Mouse (Mus musculus): ENCODE measurements at regions not wholly inside any gene's neighbourhood (a gene's known extent, or its start where the extent isn't known, plus 50 kb on each side); places are given as distances from the start of the nearest gene placed in this dataset.
A peak's percentile ranks its signal among the peaks of the same experiment; 100 is the strongest.
"Not testable (repeated sequence)": the region's sequence is repeated elsewhere in the genome, so short reads cannot be mapped to it uniquely, and the experiment has no call there.

DNA sequence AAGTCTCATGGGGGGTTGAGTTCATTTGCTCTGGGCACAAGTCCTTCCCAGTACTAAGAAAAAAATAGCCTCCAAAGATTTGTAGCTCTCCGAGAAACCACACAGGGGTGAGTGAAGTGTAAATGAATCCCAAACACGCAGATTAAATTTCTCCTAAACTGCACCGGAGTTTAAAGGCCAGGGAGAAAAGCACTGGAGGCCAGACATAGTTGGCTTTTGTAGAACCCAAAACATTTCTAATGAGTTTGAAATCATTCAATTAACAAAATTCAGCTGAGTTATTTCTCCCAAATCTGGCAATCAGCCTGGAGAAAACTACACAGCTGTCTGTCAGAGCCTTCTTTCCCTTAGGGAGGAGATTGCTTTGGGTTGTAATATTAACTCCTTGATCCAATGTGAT, 166.2 kb upstream of the Cdkn3 start:
- no peak for DNase-seq (ENCODE audit: low read depth)

DNA sequence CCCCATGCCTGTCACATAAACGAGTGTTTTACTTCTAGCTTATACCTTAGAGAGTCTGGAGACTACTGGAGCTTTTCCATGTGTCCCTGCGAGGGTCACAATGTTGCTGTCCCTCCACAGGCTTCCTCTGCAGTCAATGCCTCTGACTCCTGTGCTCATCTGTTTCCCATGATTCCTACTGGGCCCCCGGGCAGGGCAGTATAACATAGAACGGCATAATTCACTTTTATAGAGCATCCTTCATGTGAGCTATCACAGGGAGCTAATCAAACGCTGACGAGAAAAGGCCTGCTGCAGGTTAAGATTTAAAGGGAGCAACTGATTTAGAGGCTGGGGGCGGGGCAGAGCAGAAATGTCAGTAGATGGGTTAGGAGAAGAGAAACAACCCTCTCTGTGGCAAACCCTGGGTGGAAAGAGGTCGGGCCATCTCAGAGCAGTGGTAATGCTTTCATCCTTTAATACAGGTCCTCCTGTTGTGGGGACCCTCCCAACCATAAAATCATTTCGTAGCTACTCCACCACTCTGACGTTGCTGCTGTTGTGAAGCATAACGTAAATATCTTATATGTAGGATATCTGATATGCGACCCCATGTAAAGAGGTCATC, 168.5 kb upstream of the Cdkn3 start:
- DNase-seq (ENCODE audit: low read depth) = no peak

DNA sequence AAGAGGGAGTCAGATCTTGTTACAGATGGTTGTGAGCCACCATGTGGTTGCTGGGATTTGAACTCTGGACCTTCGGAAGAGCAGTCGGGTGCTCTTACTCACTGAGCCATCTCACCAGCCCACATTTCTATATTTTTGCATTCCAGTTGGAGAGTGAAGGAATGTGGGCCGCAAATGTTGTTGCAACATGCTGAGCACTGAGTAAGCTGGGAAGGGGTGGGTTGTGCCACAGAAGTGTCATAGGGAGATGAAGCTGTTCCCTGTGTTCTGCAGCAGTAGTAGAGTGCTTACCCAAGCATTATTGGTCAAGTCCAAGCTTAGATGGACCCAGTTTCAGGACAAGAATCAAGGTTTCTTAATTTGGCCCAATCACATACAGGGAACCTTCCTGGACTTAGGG, 169.1 kb upstream of the Cdkn3 start:
- DNase-seq (ENCODE audit: low read depth) = no peak

DNA sequence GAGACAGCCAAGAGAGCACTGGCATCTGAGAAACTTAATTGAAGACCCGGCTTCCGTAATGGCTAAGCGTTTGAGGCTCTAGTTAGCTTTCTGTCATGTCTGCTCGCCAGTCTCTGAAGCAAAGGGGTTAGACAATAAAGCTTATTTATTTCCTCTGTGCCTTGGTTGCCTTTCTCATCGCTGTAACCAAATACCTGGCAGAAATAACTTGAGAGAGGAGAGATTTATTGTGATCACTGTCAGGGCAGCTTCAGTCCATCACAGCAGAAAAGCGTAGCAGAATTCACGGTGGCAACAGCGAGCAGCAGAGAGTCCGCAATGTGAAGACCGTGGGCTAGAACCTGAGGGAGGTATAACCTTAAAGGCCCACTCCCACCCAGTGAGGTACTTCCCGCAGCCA, 174.2 kb upstream of the Cdkn3 start:
- DNase-seq (ENCODE audit: low read depth) = no peak

DNA sequence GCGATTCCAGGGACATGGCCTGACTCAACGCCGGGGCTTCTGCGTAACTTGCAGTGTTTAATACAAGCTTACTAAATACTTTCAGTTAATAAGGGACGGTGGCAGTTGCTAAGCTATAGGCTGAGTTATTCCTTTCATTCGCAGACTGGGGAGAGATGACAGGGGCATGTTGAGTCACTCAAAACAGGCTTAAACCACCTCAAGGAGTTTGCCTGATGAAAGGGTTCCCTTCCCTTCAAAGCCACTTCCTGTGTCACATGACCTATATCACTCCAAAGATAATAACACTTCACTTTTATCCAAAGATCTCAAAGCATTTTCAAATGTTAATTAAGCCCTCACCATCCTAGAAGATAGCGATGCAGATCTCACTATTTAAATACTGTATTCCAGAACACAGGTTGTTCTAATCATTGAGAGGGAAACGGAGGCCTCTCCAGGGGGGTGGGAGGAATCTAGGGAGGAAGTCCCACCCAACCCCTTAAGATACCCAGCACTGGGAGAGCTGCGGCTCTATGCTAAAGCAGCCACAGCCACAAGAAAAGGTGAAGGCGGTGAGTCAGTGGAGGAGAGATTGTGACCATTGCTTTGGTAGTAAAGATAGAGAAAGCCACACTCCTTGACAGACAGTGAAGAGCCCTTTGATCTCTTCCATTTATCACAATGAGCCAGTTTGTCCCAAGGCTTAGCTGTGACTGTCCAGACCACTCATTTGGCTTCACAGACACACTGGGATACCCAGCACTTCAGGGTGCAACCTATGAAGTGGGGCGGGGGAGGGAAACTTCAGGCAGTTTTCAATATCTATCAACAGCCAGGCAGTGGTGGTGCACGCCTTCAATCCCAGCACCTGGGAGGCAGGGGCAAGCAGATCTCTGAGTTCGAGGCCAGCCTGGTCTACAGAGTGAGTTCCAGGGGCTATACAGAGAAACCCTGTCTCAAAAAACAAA, 182.0 kb upstream of the Cdkn3 start:
- no peak for DNase-seq (ENCODE audit: low read depth)

DNA sequence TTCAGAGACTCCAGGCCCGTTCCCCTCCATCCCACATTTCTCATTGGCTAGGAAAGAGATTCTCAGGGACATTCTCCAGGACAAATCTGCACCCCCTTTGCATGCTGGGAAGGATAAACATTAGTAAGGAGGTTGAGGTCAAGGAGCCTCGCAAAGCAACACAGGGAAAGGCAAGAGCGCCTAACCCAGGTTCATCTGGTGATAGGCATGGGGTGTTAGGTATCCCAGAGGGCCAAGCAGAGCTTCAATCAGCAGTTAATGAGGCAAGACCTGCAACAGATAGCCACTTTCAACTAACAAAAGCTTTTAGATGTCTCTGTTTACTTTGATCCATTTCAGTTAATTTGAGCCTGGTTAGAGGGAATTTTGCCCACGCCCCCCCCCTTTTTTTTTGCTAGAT, 184.5 kb upstream of the Cdkn3 start:
- DNase-seq (ENCODE audit: low read depth) = no peak

DNA sequence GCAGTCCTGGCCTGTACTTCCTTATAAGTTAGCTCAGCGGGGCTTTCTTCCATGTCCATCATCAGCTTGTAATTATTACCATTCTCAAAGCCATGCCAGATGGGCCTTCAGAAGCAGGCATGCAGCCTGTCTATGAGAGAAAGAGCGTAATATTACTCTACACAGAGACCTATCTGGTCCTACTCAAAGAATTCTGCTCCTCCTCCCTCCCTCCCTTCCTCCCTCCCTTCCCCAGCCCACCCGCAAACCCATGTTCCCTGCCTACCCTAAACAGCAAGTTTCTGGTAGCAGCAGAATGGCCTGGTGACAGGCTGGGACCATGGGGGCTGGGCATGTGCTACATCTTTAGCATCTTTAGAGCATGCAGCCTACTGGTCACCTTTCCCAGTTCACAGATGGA, 184.9 kb upstream of the Cdkn3 start:
- no peak for DNase-seq (ENCODE audit: low read depth)

DNA sequence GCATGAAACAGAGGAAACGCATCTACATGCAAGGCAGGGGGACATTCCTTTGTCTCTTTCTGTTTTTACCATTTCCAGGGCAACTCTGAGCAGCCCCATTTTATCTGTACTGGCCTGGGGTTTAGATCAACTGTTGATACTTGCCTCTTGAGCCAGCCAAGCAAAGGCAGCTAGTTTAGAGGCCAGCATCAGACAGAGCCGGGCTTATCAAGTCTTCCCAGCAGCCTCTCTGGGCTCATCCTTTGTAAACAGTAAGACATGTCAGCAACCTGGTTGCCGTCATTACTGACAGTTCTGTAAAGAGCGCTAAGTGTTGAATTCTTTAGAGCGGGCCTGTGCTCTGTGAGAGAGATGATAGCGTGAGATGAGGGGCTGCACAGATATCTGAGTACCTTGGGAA, 182.9 kb upstream of the Bmp4 start:
- DNase-seq (ENCODE audit: low read depth) = no peak

DNA sequence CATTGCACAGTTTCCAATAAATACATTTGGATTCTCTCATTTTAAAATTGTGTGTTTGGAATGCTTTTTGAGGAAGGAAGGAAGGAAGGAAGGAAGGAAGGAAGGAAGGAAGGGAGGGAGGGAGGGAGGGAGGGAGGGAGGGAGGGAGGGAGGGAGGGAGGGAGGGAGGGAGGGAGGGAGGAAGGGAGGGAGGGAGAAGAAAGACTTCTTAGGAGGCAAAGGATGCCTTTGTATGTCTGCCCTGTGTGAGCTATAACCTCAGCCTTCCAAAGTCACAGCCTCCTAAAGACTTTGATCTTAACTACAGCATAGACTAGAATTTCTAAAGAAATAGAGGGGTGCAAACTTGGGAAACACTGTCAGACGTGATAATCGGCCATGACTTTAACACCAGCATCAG, 182.5 kb upstream of the Bmp4 start:
- DNase-seq (ENCODE audit: low read depth) = not testable (repeated sequence)

DNA sequence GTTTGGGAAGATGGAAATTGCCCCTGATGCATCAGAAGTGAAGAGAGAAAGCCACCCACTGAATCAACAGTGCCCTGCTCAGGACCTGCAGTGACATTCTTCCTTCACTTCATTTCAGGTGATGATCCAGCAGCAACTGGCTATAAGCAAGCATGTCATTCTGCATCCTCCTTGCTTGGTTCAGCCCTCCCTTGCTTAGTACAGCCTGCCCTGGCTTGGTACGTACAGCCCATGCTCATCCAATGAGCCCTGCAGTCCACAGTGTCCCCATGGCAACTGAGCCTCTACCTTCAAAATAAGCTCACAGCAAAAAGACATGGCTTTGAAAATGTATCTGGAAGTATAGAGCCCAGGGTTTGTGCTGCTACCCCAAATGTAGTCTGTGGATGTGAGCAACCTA, 181.4 kb upstream of the Bmp4 start:
- no peak for DNase-seq (ENCODE audit: low read depth)

DNA sequence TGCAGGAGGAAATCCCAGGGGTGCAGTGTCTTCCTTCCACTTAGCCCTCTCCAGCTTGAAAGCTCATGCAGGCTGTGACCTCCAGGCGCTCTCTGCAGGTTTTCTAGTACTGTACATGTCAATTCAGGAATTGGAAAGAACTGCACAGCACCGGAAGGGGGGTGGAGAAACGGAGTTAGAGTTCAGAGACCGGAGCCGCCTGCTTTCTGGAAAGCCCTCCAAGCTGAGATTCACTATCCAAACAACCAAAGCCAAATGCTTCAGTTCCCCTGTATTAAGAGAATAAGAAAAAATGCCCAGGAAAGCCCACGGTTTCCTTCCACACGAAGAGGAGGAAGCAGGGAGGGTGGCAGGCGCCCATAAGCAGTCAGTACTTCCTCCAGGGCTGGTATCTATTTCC, 178.8 kb upstream of the Bmp4 start:
- no peak for DNase-seq (ENCODE audit: low read depth)

DNA sequence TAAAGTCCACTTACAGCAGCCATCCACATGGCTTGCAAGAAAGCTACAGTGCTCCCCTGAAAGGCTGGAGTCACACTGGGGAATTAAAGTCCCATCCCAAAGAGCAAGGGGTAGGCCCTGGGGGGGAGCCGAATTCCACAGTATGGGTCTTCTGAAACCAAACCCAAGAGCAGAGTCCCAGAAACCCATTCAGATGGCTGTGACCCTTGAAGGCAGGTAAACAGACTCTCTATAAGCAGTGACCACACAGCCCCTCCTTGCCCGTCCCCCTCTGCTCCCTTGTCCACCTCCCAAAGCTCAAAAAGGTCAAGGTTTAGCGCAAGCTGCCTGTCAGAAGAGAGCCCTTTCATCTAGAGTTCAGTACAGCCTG, 176.9 kb upstream of the Bmp4 start:
- no peak for DNase-seq (ENCODE audit: low read depth)

DNA sequence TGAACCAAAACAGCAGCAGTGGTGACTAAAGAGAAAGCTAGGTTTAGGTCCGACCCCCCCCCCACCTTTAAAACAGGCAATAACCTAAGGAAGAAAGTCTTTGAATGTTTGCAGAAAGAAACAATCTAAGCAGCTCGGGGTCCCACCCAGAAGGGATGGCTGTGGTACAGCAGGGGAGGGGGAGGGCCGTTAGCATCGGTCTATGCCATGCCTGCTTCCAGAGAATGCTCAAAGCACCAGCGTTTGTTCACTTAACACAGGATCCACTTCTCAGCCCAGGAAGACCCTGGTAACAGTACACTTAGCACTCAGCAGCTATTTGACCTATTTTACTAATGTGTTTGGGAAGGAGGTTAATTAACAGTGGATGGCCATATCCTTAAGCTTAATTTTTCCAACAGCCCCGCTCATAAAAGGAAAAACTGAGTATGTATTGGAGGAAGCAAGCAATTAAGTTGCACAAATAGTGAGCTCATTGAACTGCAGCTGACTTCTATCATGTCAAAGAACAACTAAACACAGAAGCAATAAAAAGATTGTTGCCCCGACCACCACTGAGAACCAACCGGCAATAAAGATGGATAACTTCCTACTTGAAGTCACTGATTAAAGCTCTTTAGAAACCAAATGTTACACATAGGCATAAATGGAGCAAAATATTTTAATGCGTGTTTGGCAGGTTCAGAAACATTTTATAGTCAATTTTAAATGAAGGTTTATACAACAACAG, 176.4 kb upstream of the Bmp4 start:
- DNase-seq (ENCODE audit: low read depth) = no peak

DNA sequence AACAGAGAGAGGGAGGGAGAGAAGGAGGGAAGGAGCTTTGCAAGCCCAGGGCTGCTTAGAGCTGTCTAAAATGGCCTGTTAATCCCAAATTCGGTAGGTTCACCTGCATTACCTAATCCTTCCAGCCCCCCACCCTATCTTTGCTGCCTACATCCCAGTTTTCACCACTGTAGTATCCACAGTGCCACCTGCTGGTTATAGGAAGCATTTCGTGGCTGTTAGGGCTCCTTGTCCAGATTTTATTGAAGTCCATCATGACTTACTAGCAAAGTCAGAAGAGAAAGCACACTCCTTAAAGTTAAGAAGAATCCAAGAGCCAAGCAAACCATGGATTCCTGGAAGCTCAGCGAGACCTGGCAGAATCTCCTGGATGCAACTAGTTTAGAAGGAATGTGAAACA, 174.5 kb upstream of the Bmp4 start:
- no peak for DNase-seq (ENCODE audit: low read depth)

DNA sequence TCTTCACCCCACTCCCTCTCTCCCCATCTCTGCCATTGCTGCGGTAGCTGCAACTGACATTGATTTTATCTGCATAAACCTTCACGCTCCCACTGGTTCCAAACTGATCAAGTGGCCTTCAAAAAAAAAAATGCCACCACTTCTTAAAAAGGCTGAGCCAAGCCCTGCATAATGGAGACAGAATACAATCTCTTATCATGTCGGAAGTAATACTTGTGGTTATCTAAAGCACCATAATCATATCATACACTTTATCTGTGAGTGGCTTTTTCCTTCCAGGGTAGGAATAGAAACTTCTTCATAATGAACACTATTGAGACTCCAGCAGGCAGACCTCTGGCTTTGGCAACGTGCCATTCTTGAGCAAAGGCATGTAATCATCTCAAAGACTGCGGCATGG, 171.5 kb upstream of the Bmp4 start:
- DNase-seq (ENCODE audit: low read depth) = no peak

DNA sequence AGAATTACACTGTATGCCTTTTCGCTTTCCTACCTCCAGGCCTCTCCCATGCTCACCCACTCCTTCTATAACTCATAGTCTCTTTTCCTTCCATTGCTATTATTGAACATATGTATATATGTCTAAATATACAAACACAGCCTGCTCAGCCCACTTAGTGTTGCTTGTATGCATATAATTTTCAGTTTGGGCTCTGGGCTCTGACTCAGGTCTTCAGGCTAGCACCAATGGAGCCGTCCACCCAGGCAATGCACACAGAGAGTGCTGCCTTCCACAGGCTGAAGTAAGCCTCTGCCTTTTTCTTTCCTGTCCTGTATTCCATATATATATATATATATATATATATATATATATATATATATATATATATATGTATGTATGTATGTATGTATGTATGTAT, 162.8 kb upstream of the Bmp4 start:
- DNase-seq (ENCODE audit: low read depth) = no peak

DNA sequence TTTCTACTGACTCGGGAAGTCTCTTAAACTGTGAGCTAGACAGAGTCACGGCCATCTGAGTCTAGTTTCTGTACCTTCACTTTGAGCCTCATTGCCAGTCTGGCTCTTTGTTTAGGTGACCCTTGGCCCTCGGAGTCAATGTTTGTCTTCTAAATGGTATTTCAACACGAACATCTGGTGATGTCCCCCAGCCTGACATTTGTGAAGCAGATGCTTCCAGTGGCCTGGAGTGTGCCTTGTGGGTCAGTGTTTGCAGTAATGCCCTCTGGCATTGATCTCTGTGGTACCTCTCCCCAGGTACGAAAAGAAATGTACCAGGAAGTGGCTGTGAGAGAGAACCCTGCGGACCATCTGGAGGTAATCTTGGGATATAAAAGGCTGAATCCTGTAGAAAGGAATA, 155.7 kb upstream of the Bmp4 start:
- no peak for DNase-seq (ENCODE audit: low read depth)

DNA sequence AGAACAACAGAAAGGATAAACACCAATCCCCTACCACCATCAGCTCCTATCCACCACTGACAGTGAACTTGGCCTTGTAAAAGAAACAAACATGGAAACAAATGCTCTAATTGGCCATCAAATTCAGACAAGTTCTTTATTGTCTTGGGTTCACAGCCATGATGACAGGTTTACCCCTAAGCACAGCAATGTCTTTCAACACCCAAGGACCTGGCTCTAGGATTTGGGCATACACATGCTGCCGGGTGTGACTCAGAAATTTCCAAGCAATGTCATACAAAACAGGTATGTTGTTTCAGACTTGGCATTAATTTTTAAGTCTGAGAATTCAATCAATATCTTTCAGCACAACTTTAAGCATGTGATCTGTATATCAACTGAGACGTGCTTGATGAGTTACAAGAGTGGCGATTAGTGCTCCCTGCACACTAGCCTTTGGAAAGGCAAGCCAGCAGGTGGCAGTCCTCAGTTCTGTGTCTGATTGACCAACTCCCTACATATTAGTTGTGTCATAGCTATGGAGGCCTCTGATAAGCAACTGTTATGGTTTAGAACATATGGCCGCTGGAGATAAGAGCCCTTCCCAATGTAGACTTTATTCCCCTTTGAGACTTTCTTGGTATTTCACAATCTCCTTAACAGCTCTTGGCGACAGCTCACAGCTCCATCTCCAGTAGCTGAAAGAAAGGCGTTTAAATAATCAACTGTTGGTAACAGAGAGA, 149.2 kb upstream of the Bmp4 start:
- DNase-seq (ENCODE audit: low read depth) = peak; percentile 79

DNA sequence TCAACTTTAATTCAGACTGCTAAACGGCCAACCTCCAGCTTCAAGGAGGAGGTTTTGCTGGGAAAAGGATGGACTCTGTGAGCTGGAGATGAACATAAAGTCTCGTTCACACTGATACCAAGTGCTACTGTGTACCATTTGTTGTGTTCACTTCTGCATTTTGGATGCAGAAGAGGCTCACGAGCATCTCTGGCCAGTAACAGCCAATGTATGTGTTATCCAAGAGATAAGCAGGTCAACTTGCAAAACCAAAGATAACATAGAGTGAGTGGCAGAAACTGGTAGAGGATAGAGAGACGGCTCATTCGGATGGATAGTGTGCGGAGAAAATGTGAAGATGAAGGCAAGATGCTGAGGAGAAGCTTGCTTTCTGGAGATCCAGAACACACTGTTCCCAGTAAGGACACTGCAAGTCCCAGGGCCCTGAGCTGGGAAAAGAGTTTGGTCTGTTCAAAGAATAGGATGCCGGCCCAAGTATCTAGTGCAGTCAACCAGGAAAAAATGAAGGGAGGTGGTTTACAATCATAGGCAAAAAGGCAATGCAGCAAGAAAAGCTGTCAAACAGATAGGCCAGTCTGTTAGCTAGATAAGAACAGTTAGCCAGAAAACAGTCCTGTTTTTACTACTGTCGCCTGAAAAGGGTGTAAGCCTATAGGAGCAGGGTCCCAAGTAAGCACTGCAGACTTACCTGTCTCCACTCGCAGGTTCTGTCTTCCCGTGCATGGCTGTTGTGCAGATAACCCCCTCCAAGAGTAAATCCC, 145.7 kb upstream of the Bmp4 start:
- DNase-seq (ENCODE audit: low read depth) = no peak

DNA sequence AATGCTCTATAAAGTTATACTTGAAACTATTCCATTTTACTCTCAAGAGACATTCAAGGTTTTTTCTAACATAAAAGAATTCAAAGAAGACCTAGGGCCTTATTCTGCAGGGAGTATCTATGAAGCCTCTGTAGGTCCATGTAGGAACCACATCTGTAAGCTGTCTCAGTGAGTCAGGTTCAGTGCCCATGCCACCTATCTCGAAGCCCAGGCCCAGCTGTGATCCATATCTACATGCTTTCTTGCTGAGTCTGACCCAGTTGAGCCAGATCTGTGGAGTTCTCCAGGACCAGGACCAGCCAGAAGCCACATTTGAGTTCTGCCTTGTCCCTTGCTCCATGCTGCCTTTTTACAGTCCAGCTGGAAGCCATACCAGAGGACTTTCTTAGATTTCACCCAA, 142.2 kb upstream of the Bmp4 start:
- DNase-seq (ENCODE audit: low read depth) = no peak

DNA sequence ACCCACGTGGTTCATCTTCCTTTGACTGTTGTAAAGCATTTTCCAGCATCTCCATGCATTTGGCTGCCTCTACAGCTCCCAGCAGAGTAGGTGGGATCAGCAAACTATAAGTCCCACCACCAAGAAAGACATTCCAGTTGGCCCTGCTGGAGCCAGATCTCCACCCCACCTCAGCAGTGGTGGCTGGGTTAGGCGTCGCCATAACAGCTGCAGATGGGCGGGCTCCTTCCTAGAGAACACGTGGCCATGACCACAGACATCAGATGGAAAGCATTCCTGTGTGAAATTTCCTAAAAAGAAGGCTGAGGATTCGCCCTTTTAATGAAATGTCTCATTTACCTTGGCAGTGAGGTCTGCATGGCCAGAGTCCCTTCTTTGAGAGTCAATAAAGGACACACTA, 140.0 kb upstream of the Bmp4 start:
- DNase-seq (ENCODE audit: low read depth) = no peak
